Mouse (Mus musculus) cerebral cortex, adult 2 months (tissue): ENCODE results near the gene Mip.

ENCODE experiments used
- WGBS: fragments of 180-500 bp; shearing (Covaris S2); methylation state at CpG from one replicate; pipeline ENCODE4 v1.1.7; 2018; 5-methylcytosine and 5-hydroxymethylcytosine counted together

Mip gene

GRCm38 (mm10) chr10:128211390-128212108 is 14.1 kb upstream of the Mip start, which contains the start of gene Spryd4:
Gene Spryd4, minus strand, starts transcription at chr10:128211807.
- under 1% methylated on average over 30 of the region's 30 CpGs for WGBS

DNA sequence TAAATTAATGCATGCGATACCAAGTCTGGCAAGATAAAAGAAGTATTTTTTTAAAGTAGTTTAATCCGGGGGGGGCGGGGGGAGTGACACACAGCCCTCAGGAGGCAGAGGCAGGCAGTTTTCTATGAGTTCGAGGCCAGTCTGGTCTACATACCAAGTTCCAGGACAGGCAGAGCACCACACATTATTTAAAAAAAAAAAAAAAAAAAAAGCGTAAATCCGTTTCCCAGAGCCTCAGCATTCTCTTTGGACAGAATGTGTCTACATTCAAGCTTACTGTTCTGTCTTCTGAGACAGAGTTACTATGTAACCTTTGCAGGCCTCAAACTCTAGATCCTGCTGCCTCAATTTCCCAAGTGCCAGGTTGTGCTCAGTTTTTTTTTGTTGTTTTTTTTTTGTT is 13.5 kb upstream of the Mip start:
- WGBS: 41% methylated on average over 6 of the region's 6 CpGs

DNA sequence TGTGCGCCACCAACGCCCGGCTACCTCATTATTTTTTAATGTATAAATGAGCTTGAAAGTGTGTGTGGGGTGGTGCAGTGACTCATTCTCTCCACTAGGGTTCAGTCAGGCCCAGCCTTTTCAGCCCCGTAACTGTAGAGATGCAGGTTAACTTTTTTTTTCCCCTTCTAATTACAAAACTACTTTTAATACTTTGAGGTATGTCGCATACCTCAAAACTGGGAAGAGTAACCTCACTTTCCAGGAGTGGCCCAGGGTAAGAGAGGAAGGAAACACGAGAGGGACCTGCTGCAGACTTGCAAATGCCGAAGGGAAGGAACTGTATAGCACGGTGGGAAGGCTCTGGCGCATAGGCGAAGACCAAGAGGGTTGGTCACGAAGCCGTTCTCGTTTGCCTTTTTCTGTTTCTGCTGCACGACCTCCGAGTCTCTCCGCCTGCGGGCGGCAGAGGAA is 12.7 kb upstream of the Mip start:
- 2% methylated on average over 18 of the region's 18 CpGs for WGBS

DNA sequence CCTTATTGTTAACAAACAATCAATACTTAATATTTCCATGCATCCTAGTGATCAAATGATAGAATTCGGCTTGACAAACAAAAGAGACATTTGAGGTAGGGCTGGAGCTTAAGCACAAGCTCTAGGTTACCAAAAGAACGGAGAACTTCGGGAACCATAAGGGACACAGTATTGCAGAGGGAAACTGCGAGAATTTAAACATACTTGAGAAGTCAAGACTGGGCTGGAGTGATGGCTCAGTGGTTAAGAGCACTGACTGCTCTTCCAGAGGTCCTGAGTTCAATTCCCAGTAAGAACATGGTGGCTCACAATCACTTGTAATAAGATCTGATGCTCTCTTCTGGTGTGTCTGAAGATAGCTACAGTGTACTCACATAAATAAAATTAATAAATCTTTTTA is 11.5 kb upstream of the Mip start:
- 93% methylated on average over 4 of the region's 4 CpGs for WGBS

- WGBS: 85% methylated on average over 5 of the region's 5 CpGs
Measured at GRCm38 (mm10) chr10:128214981-128215380, 10.7 kb upstream of the Mip start.

- 96% methylated on average over 18 of the region's 18 CpGs for whole genome bisulfite sequencing
Measured at GRCm38 (mm10) chr10:128218387-128219117, 7.1 kb upstream of the Mip start.

- 68% methylated on average over 16 of the region's 16 CpGs for WGBS
Measured at GRCm38 (mm10) chr10:128221533-128222286, 3.9 kb upstream of the Mip start.

GRCm38 (mm10) chr10:128225064-128225463 is 574 bp upstream of the Mip start:
- WGBS: 49% methylated on average over 5 of the region's 5 CpGs

- WGBS: 79% methylated on average over 9 of the region's 9 CpGs
Measured at GRCm38 (mm10) chr10:128227592-128227991, 2.0 kb downstream of the Mip start.

- WGBS: 93% methylated on average over 8 of the region's 8 CpGs
Measured at GRCm38 (mm10) chr10:128228009-128228408, 2.4 kb downstream of the Mip start.

- 82% methylated on average over 12 of the region's 12 CpGs for WGBS
Measured at GRCm38 (mm10) chr10:128230582-128230981, 4.9 kb downstream of the Mip start.

GRCm38 (mm10) chr10:128231146-128231545 is 5.5 kb downstream of the Mip start:
- 4% methylated on average over 5 of the region's 5 CpGs for WGBS

GRCm38 (mm10) chr10:128231697-128232419 is 6.2 kb downstream of the Mip start, which contains the start of gene Timeless:
Gene Timeless, plus strand, starts transcription at chr10:128232065.
- under 1% methylated on average over 58 of the region's 58 CpGs for WGBS

DNA sequence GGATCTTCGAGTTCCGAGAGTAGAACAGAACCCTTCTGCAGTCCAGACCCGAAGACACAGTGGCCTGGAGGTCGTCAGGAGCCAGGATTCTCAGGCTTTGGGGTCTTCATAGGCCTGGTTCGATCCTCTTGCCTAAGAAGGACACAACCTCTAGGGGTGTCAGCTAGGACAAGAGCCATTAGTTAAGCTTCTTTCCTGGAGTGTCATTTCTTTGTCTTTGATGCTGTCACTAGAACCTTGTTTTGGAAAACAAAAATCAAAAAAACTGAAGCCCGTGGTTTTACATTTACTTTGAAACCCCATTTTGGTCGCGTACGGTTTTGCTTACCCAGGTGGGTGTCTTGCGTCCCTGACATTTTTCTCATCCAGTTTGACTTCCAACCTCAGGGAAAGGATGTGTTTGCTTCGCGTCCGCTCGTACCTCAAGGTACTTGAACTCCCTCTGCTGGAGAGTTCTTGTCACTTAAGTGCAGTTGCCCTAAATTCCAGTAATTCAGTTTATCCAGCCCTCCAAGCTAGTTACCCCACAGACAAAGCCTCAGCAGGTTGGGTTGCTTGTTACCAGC is 6.9 kb downstream of the Mip start:
- WGBS: under 1% methylated on average over 14 of the region's 14 CpGs

DNA sequence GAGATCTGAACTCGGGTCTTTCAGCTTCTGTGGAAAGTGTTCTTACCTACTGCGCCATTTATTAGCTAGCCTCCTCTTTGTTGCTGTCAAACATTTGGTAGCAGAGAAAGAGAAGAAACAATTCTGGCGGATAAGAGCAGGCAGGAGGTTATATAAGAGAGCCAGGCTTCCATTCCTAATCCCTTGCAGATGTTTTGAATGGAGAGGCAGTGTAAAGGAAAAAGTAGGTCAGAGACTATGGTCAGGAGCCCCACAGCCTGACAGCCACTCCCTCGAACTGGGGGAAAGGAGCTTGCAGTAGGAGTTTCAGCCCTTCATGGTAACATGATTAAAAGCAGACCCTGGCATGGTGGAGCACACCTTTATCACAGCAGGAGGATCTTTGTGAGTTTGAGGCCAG is 10.7 kb downstream of the Mip start:
- 61% methylated on average over 4 of the region's 4 CpGs for WGBS

DNA sequence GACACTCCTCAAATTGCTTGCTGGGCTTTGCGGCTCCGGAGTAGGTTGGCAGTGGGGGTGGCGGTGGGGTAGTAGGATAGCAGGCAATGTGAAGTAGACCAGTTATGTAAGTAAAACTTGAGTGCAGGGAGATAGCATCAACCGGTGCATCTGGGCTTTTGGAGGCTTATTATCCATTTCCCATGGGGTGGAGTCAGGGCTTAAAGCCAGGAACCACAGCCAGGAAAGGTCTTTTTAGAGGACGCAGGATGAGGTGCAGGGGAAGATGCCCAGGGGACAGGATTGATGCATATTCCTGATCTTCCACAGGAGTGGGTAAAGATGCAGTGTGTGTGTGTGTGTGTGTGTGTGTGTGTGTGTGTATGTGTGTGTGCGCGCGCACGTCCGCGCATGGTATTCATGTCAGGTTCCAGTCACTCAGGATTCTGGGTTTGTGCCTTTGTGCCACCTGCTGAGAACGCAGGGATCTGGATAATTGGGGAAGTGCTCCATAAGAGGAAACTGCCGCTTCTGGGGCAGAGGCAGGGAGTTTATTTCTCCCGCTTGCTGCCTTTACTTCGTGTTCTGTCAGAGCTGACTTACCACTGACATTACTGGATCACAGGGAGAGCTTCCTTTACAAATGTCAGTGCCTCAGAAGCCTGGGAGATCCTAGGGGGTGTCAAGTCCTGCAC is 12.3 kb downstream of the Mip start:
- 29% methylated on average over 15 of the region's 15 CpGs for WGBS

DNA sequence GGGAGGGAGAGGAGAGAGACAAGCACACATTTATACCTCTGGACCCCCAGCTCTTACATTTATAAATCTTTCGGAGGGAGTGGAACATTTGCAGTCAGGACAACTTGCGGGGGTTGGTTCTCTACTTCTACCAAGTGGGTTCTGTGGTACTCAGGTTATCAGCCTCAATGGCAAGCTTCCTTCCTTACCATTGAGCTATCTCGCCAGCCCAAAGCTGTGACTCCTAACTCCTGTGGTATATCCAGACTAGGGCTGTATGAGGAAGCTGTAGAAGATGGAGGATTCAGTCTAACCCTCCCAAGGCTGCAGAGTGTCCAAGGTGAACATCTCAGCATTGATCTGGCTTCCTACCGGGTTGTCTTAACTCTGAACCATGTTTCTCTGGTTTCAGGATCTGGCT is 13.5 kb downstream of the Mip start:
- 98% methylated on average over 4 of the region's 4 CpGs for whole genome bisulfite sequencing

GRCm38 (mm10) chr10:128240131-128240530 is 14.5 kb downstream of the Mip start:
- 93% methylated on average over 18 of the region's 18 CpGs for WGBS

DNA sequence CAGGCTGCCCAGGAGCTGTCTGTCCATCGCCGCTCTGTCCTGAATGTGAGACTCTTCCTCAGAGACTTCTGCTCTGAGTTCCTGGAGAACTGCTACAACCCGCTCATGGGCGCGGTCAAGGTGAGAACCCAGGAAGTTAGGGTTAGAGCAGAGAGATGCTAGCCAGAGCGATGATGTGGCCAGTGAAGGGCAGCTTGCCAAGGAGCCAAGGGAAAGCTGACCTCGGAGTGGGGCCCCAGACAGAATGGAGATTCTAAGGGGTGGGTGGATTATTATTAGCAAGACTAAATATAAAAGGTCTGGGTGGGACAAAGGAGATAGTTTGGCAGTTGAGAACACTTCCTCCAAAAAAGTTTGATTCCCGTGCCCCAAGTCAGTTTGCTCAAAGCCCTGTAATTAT is 17.6 kb downstream of the Mip start:
- WGBS: 91% methylated on average over 8 of the region's 8 CpGs

GRCm38 (mm10) chr10:128244121-128244520 is 18.5 kb downstream of the Mip start:
- WGBS: 96% methylated on average over 15 of the region's 15 CpGs
